ENCODE assay signal across 12 mouse cellular contexts in genomic region chr2:164496331-164496730, GRCm38 (mm10). TPM values are rescaled to one million over a fixed set of nuclear protein-coding genes. Genes with fewer than 3 reads are reported as not detected.
DNase-seq lines count a peak whose midpoint lies in the region; ATAC-seq lines count a peak whose summit lies in the region.
"Had no signal": no experiment of that assay in that cellular context is flagged by ENCODE, and none has a peak within 500 bp of the region (broad histone marks: within the 10 kb centered on the region; RNA-seq: fewer than 3 reads in every experiment).

No protein-coding gene starts in this region.

- H3K4me3 ChIP-seq in heart, embryonic 10.5 days = peak overlapping the region; percentile 95; the same call in 1 of the 2 replicates
- H3K4me3 ChIP-seq in midbrain, embryonic 10.5 days = peak overlapping the region; percentile 92
- H3K4me3 ChIP-seq in midbrain, embryonic 11.5 days (ENCODE audit: low read depth, low read length) = no peak overlapping the region
- no peak overlapping the region for H3K4me3 ChIP-seq in intestine, embryonic 15.5 days (replicated peaks)
- H3K4me3 ChIP-seq in neural tube, embryonic 15.5 days (replicated peaks) = no peak overlapping the region

- no peak overlapping the region for H3K9ac ChIP-seq in midbrain, embryonic 11.5 days (ENCODE audit: low read length)
- H3K9ac ChIP-seq in intestine, embryonic 15.5 days = no peak overlapping the region
- H3K9ac ChIP-seq in neural tube, embryonic 15.5 days (replicated peaks) = no peak overlapping the region

- no peak for ATAC-seq in midbrain, embryonic 11.5 days (ENCODE audit: low FRiP score)
- no peak for ATAC-seq in intestine, embryonic 15.5 days
- no peak for ATAC-seq in neural tube, embryonic 15.5 days (ENCODE audit: low FRiP score)

- H3K27me3 ChIP-seq in heart, embryonic 10.5 days (ENCODE audit: insufficient read depth, poor library complexity, severe bottlenecking) = no peaks in the 10 kb centered on the region
- no peaks in the 10 kb centered on the region for H3K27me3 ChIP-seq in midbrain, embryonic 10.5 days (ENCODE audit: low read depth, poor library complexity, severe bottlenecking)
- H3K27me3 ChIP-seq in midbrain, embryonic 11.5 days (ENCODE audit: control insufficient read depth, insufficient read depth, low read length) = no peaks in the 10 kb centered on the region
- H3K27me3 ChIP-seq in intestine, embryonic 15.5 days (replicated peaks) = no peaks in the 10 kb centered on the region
- H3K27me3 ChIP-seq in neural tube, embryonic 15.5 days (replicated peaks) = no peaks in the 10 kb centered on the region

- H3K36me3 ChIP-seq in heart, embryonic 10.5 days = peaks cover 21% of the 10 kb centered on the region
- H3K36me3 ChIP-seq in midbrain, embryonic 10.5 days = peaks cover 22% of the 10 kb centered on the region
- H3K36me3 ChIP-seq in midbrain, embryonic 11.5 days (ENCODE audit: control insufficient read depth, insufficient read depth, low read length) = peaks cover 2% of the 10 kb centered on the region; the same call in 1 of the 2 replicates
- peaks cover 7% of the 10 kb centered on the region; the same call in 1 of the 2 replicates for H3K36me3 ChIP-seq in intestine, embryonic 15.5 days
- H3K36me3 ChIP-seq in neural tube, embryonic 15.5 days = peaks cover 16% of the 10 kb centered on the region

- H3K4me2 ChIP-seq in midbrain, embryonic 11.5 days = no peak overlapping the region
- H3K4me2 ChIP-seq in intestine, embryonic 15.5 days (replicated peaks) = peak overlapping the region; percentile 91; the same call in 1 of the 2 replicates
- H3K4me2 ChIP-seq in neural tube, embryonic 15.5 days = peak overlapping the region; percentile 92

- H3K4me1 ChIP-seq in heart, embryonic 10.5 days = peaks cover 27% of the 10 kb centered on the region
- H3K4me1 ChIP-seq in midbrain, embryonic 10.5 days = peaks cover 17% of the 10 kb centered on the region
- H3K4me1 ChIP-seq in midbrain, embryonic 11.5 days (ENCODE audit: control insufficient read depth, insufficient read depth, low read length) = peaks cover 5% of the 10 kb centered on the region; the same call in 1 of the 2 replicates
- peaks cover 7% of the 10 kb centered on the region; the same call in 1 of the 2 replicates for H3K4me1 ChIP-seq in intestine, embryonic 15.5 days (replicated peaks)
- peaks cover 29% of the 10 kb centered on the region for H3K4me1 ChIP-seq in neural tube, embryonic 15.5 days

- H3K9me3 ChIP-seq in heart, embryonic 10.5 days = no peaks in the 10 kb centered on the region
- H3K9me3 ChIP-seq in midbrain, embryonic 10.5 days (replicated peaks) = no peaks in the 10 kb centered on the region
- H3K9me3 ChIP-seq in midbrain, embryonic 11.5 days (ENCODE audit: control insufficient read depth, low read length) = no peaks in the 10 kb centered on the region
- no peaks in the 10 kb centered on the region for H3K9me3 ChIP-seq in intestine, embryonic 15.5 days
- H3K9me3 ChIP-seq in neural tube, embryonic 15.5 days (replicated peaks) = no peaks in the 10 kb centered on the region

- WGBS in heart, embryonic 10.5 days = 55% methylated on average over 1 of the region's 1 CpGs
- WGBS in midbrain, embryonic 10.5 days = 54% methylated on average over 1 of the region's 1 CpGs
- WGBS in midbrain, embryonic 11.5 days = 59% methylated on average over 1 of the region's 1 CpGs
- WGBS in intestine, embryonic 15.5 days = 52% methylated on average over 1 of the region's 1 CpGs
- WGBS in neural tube, embryonic 15.5 days = 65% methylated on average over 1 of the region's 1 CpGs

- DNase-seq in heart, embryonic 10.5 days (ENCODE audit: low spot score) = no peak
- DNase-seq in heart, adult 18-20 months = no peak
- DNase-seq in midbrain, embryonic 10.5 days (ENCODE audit: low spot score) = no peak
- DNase-seq in midbrain, embryonic 11.5 days (ENCODE audit: low spot score, missing footprints) = no peak
- DNase-seq in adrenal gland, postnatal 14 days = no peak
- no peak for DNase-seq in thymus, postnatal 36 days
- DNase-seq: cerebellum, postnatal 25 days; kidney, postnatal 36 days had no signal

- no peak overlapping the region for H3K27ac ChIP-seq in heart, embryonic 10.5 days
- no peak overlapping the region for H3K27ac ChIP-seq in midbrain, embryonic 10.5 days (replicated peaks)
- no peak overlapping the region for H3K27ac ChIP-seq in midbrain, embryonic 11.5 days (ENCODE audit: low read depth, low read length)
- H3K27ac ChIP-seq in intestine, embryonic 15.5 days = no peak overlapping the region
- no peak overlapping the region for H3K27ac ChIP-seq in neural tube, embryonic 15.5 days (replicated peaks)

RNA-seq across cellular contexts. Expression of gene Pigt, which starts 1.0 kb away (rescaled TPM):
- 51.0 and 59.1 TPM in 2 replicates for polyA plus RNA-seq in heart, embryonic 10.5 days (2016; fragmentation: Nextera tagmentation; extraction: Ambion mirVana)
- 10 to 100 TPM; 28.7 to 32.6 TPM for total RNA-seq in heart, adult 18-20 months (2021)
- 40.1 and 44.7 TPM in 2 replicates for polyA plus RNA-seq in midbrain, embryonic 10.5 days (2016; fragmentation: Nextera tagmentation; extraction: Ambion mirVana)
- polyA plus RNA-seq in midbrain, embryonic 11.5 days (2014; fragmentation: Nextera tagmentation; extraction: Ambion mirVana) = 48.1 and 51.9 TPM in 2 replicates
- polyA plus RNA-seq in intestine, embryonic 15.5 days (2015; fragmentation: Nextera tagmentation; extraction: Ambion mirVana) = 62.7 and 65.7 TPM in 2 replicates
- polyA plus RNA-seq in neural tube, embryonic 15.5 days (2015; fragmentation: Nextera tagmentation; extraction: Ambion mirVana) = 88.8 and 92.2 TPM in 2 replicates
- total RNA-seq in adrenal gland, postnatal 14 days (2021) = 85.2 and 89.0 TPM in 2 replicates

RNA-seq across cellular contexts. Expression of gene Dbndd2, which starts 10.4 kb away (rescaled TPM):
- 7.4 and 16.5 TPM in 2 replicates for polyA plus RNA-seq in heart, embryonic 10.5 days (2016; fragmentation: Nextera tagmentation; extraction: Ambion mirVana)
- 10 to 100 TPM in 1 of 2 experiments, 1 to 10 TPM in 1; 9.4 to 10.7 TPM for total RNA-seq in heart, adult 18-20 months (2021)
- polyA plus RNA-seq in midbrain, embryonic 10.5 days (2016; fragmentation: Nextera tagmentation; extraction: Ambion mirVana) = 3.0 and 3.2 TPM in 2 replicates
- polyA plus RNA-seq in midbrain, embryonic 11.5 days (2014; fragmentation: Nextera tagmentation; extraction: Ambion mirVana) = 3.1 and 3.4 TPM in 2 replicates
- 4.7 and 14.8 TPM in 2 replicates for polyA plus RNA-seq in intestine, embryonic 15.5 days (2015; fragmentation: Nextera tagmentation; extraction: Ambion mirVana)
- polyA plus RNA-seq in neural tube, embryonic 15.5 days (2015; fragmentation: Nextera tagmentation; extraction: Ambion mirVana) = 22.2 and 25.3 TPM in 2 replicates
- total RNA-seq in adrenal gland, postnatal 14 days (2021) = 10.0 and 13.8 TPM in 2 replicates

RNA-seq across cellular contexts. Expression of gene Trp53tg5, which starts 22.8 kb away (rescaled TPM):
- polyA plus RNA-seq in heart, embryonic 10.5 days (2016; fragmentation: Nextera tagmentation; extraction: Ambion mirVana) = not detected in 2 replicates
- not detected for total RNA-seq in heart, adult 18-20 months (2021)
- polyA plus RNA-seq in midbrain, embryonic 10.5 days (2016; fragmentation: Nextera tagmentation; extraction: Ambion mirVana) = not detected in 2 replicates
- not detected in 2 replicates for polyA plus RNA-seq in midbrain, embryonic 11.5 days (2014; fragmentation: Nextera tagmentation; extraction: Ambion mirVana)
- polyA plus RNA-seq in intestine, embryonic 15.5 days (2015; fragmentation: Nextera tagmentation; extraction: Ambion mirVana) = not detected in 2 replicates
- polyA plus RNA-seq in neural tube, embryonic 15.5 days (2015; fragmentation: Nextera tagmentation; extraction: Ambion mirVana) = not detected in 2 replicates
- not detected in 2 replicates for total RNA-seq in adrenal gland, postnatal 14 days (2021)
- total RNA-seq: adrenal gland, adult 18-20 months; gastrocnemius, adult 8-10 months had no signal

RNA-seq across cellular contexts. Expression of gene Gm20458, which starts 35.6 kb away (rescaled TPM):
- polyA plus RNA-seq in heart, embryonic 10.5 days (2016; fragmentation: Nextera tagmentation; extraction: Ambion mirVana) = 10.3 and 11.7 TPM in 2 replicates
- total RNA-seq in heart, adult 18-20 months (2021) = 10 to 100 TPM in 1 of 2 experiments, 1 to 10 TPM in 1; 3.7 to 11.1 TPM
- polyA plus RNA-seq in midbrain, embryonic 10.5 days (2016; fragmentation: Nextera tagmentation; extraction: Ambion mirVana) = 3.7 and 3.9 TPM in 2 replicates
- polyA plus RNA-seq in midbrain, embryonic 11.5 days (2014; fragmentation: Nextera tagmentation; extraction: Ambion mirVana) = 4.7 and 5.0 TPM in 2 replicates
- polyA plus RNA-seq in intestine, embryonic 15.5 days (2015; fragmentation: Nextera tagmentation; extraction: Ambion mirVana) = 9.4 and 18.5 TPM in 2 replicates
- polyA plus RNA-seq in neural tube, embryonic 15.5 days (2015; fragmentation: Nextera tagmentation; extraction: Ambion mirVana) = 4.5 and 5.8 TPM in 2 replicates
- 0.82 and 5.9 TPM in 2 replicates for total RNA-seq in adrenal gland, postnatal 14 days (2021)

RNA-seq across cellular contexts. Expression of gene Sys1, which starts 39.6 kb away (rescaled TPM):
- polyA plus RNA-seq in heart, embryonic 10.5 days (2016; fragmentation: Nextera tagmentation; extraction: Ambion mirVana) = 41.2 and 52.5 TPM in 2 replicates
- 10 to 100 TPM; 23.0 to 23.1 TPM for total RNA-seq in heart, adult 18-20 months (2021)
- polyA plus RNA-seq in midbrain, embryonic 10.5 days (2016; fragmentation: Nextera tagmentation; extraction: Ambion mirVana) = 64.8 and 65.9 TPM in 2 replicates
- polyA plus RNA-seq in midbrain, embryonic 11.5 days (2014; fragmentation: Nextera tagmentation; extraction: Ambion mirVana) = 62.0 and 63.6 TPM in 2 replicates
- polyA plus RNA-seq in intestine, embryonic 15.5 days (2015; fragmentation: Nextera tagmentation; extraction: Ambion mirVana) = 51.1 and 61.9 TPM in 2 replicates
- polyA plus RNA-seq in neural tube, embryonic 15.5 days (2015; fragmentation: Nextera tagmentation; extraction: Ambion mirVana) = 86.8 and 92.7 TPM in 2 replicates
- 31.2 and 34.2 TPM in 2 replicates for total RNA-seq in adrenal gland, postnatal 14 days (2021)

Comparison
In these comparisons a context has a peak if more than half of its experiments do, and no peak if none do; other contexts are left out.
1. H3K4me3 ChIP-seq: peak in heart, embryonic 10.5 days (single experiment) and midbrain, embryonic 10.5 days (single experiment); none in midbrain, embryonic 11.5 days (single experiment), intestine, embryonic 15.5 days (single experiment) and neural tube, embryonic 15.5 days (single experiment).